Mouse (Mus musculus) T-helper 17 cell (primary cell): ENCODE results near the gene Haus4.

Source experiments
- in situ Hi-C, 2 experiments: fragments of 300-600 bp; cut with MboI, MseI; formaldehyde crosslinking; loops; 1 replicate in 1 of 2; 2 replicates in 1 of 2; pipeline ENCODE4 v1.15.1; 2025; ENCODE audit warnings: high pct_unique_total_duplicates in 2 of 2

Gene Haus4

GRCm38 (mm10) chr14:54553975-54554769, at the start of gene Haus4:
Gene Haus4 (minus strand): TSS chr14:54554616.
- in situ Hi-C loops, result no loop called here

GRCm38 (mm10) chr14:54603686-54604085, 49.3 kb upstream of the Haus4 start:
- in situ Hi-C loops, result no loop called here

GRCm38 (mm10) chr14:54603038-54603654, 48.7 kb upstream of the Haus4 start:
- in situ Hi-C loops, result no loop called here

- in situ Hi-C loops, result no loop called here
Measured at GRCm38 (mm10) chr14:54602613-54603012, 48.2 kb upstream of the Haus4 start.

GRCm38 (mm10) chr14:54601601-54602000, 47.2 kb upstream of the Haus4 start:
- in situ Hi-C loops, result no loop called here

- in situ Hi-C loops, result no loop called here
Measured at GRCm38 (mm10) chr14:54597084-54597483, 42.7 kb upstream of the Haus4 start.

GRCm38 (mm10) chr14:54594631-54595414, 40.4 kb upstream of the Haus4 start:
- in situ Hi-C loops, result no loop called here

GRCm38 (mm10) chr14:54594055-54594454, 39.6 kb upstream of the Haus4 start:
- in situ Hi-C loops, result no loop called here

GRCm38 (mm10) chr14:54592319-54592934, 38.0 kb upstream of the Haus4 start:
- in situ Hi-C loops, result no loop called here

GRCm38 (mm10) chr14:54591056-54591455, 36.6 kb upstream of the Haus4 start:
- in situ Hi-C loops, result no loop called here

- in situ Hi-C loops, result no loop called here
Measured at GRCm38 (mm10) chr14:54583681-54584338, 29.4 kb upstream of the Haus4 start.

GRCm38 (mm10) chr14:54582536-54582935, 28.1 kb upstream of the Haus4 start:
- in situ Hi-C loops, result no loop called here

GRCm38 (mm10) chr14:54579638-54580037, 25.2 kb upstream of the Haus4 start:
- in situ Hi-C loops, result no loop called here

GRCm38 (mm10) chr14:54578063-54578462, 23.6 kb upstream of the Haus4 start:
- in situ Hi-C loops, result no loop called here

GRCm38 (mm10) chr14:54577089-54577982, 22.9 kb upstream of the Haus4 start, which contains the start of gene Ajuba:
Gene Ajuba (minus strand): TSS chr14:54577558.
- in situ Hi-C loops, result no loop called here

- in situ Hi-C loops, result no loop called here
Measured at GRCm38 (mm10) chr14:54576241-54577088, 22.0 kb upstream of the Haus4 start.

- in situ Hi-C loops, result no loop called here
Measured at GRCm38 (mm10) chr14:54575631-54576030, 21.2 kb upstream of the Haus4 start.

GRCm38 (mm10) chr14:54575031-54575430, 20.6 kb upstream of the Haus4 start:
- in situ Hi-C loops, result no loop called here

- in situ Hi-C loops, result loop anchor here (5.0 kb wide), 2 partner anchors 63 to 68 kb away; partner anchors contain the start of genes Cdh24 (in 1 of the 2) and Gm17606 (in 1 of the 2)
Measured at GRCm38 (mm10) chr14:54574253-54574652, 19.8 kb upstream of the Haus4 start.
